Mouse (Mus musculus) ES-Bruce4 (cell line): ENCODE measurements around the gene Hint3. TPM values are rescaled to one million over a fixed set of nuclear protein-coding genes. Genes with fewer than 3 reads are reported as not detected.
A peak's percentile ranks its signal among the peaks of the same experiment; 100 is the strongest.
"Not testable (repeated sequence)": the region's sequence is repeated elsewhere in the genome, so short reads cannot be mapped to it uniquely, and the experiment has no call there.

ENCODE experiments used
- H3K27ac ChIP-seq: 2 replicates; pipeline ENCODE4 v1.5.1; 2012; ENCODE audit warnings: low read length, inconsistent platforms; ENCODE audit not compliant: insufficient read depth
- H3K27me3 ChIP-seq: 2 replicates; pipeline ENCODE4 v1.6.1; 2012; ENCODE audit warnings: mild to moderate bottlenecking, low read length, inconsistent platforms; ENCODE audit not compliant: control insufficient read depth, poor library complexity, insufficient read depth, severe bottlenecking
- H3K36me3 ChIP-seq: 2 replicates; pipeline ENCODE4 v1.6.1; 2012; ENCODE audit warnings: inconsistent platforms, mild to moderate bottlenecking, low read length, moderate library complexity; ENCODE audit not compliant: control insufficient read depth, poor library complexity, insufficient read depth, severe bottlenecking
- H3K4me1 ChIP-seq: one replicate; pipeline ENCODE4 v1.8.1; 2011; ENCODE audit warnings: low read length; ENCODE audit not compliant: control insufficient read depth, insufficient read depth
- H3K4me3 ChIP-seq: 2 replicates; pipeline ENCODE4 v1.5.1; 2011; ENCODE audit warnings: low read depth, mild to moderate bottlenecking, low read length
- H3K9ac ChIP-seq: 2 replicates; pipeline ENCODE4 v1.6.1; 2012; ENCODE audit warnings: low read depth, mild to moderate bottlenecking, inconsistent platforms; ENCODE audit not compliant: poor library complexity, severe bottlenecking
- H3K9me3 ChIP-seq: replicated peaks from 2 replicates; pipeline ENCODE4 v1.6.1; 2012; ENCODE audit warnings: mild to moderate bottlenecking, low read length, inconsistent platforms; ENCODE audit not compliant: control insufficient read depth, poor library complexity, insufficient read depth, severe bottlenecking
- CTCF ChIP-seq: IDR thresholded peaks from one replicate; pipeline ENCODE4 v1.8.1; 2011; ENCODE audit warnings: low read depth, low read length
- EP300 ChIP-seq: IDR thresholded peaks from 2 replicates; pipeline ENCODE4 v1.6.1; 2011; ENCODE audit warnings: low read depth, low read length; ENCODE audit not compliant: insufficient read depth
- POLR2A ChIP-seq: IDR thresholded peaks from one replicate; pipeline ENCODE4 v1.8.1; 2011; ENCODE audit warnings: low read length; ENCODE audit not compliant: insufficient read depth
- polyA plus RNA-seq: library from polyadenylated mRNA; stranded (reverse); fragments of >200 nt; gene quantifications from 2 replicates; pipeline ENCODE4 v1.2.4, GENCODE M21; 2011; ENCODE audit warnings: low read depth; ENCODE audit not compliant: missing spikeins, insufficient read depth, insufficient read length

The Hint3 gene
- polyA plus RNA-seq, 1 experiment: 32.4 TPM

DNA sequence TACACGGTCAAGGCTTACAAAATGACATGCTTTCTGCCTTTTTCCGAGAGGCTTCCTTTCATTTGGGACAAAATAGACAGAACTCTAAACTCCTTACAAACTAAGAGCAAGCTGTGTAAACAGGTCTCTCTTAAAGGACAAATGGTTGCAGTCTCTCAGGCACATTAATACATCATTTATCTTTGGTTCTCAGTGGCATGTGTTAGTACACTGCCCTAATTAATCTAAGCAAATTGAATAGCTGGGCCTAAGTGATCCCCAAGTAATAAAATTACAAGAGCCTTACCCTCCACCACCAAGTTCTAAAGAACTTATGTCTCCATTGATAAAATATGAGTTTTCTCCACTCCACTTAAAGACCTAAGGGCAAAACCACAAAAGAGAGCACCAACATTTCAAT, 18.2 kb upstream of the Hint3 start:
- no peaks in the 10 kb centered on the region for H3K27me3 ChIP-seq
- no peak overlapping the region for H3K27ac ChIP-seq
- TF ChIP-seq CTCF (no peak), POLR2A (no peak), EP300 (no peak)
- no peaks in the 10 kb centered on the region for H3K4me1 ChIP-seq
- no peak overlapping the region for H3K9ac ChIP-seq
- H3K36me3 ChIP-seq: peaks cover 5% of the 10 kb centered on the region
- no peaks in the 10 kb centered on the region for H3K9me3 ChIP-seq
- H3K4me3 ChIP-seq: no peak overlapping the region

DNA sequence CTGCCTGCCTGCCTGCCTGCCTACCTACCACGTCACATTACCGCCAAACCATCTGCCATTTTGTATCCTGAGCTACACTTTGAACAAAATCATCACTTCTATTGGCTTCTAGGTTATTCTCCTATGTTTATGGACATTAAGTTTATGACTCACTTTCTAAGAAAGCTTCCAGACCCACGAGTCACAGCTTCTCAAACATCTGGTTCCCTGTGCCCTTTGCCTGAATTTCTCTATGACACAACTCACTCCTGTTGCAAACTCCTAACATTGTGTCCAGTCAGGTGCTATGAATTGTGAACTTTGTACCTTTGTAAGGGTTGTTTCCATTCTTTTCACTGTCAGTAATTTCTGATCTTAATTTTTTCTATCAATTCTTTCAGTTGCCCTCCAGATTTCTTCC, 8.8 kb upstream of the Hint3 start:
- no peak overlapping the region for H3K4me3 ChIP-seq
- H3K27ac ChIP-seq: no peak overlapping the region
- no peaks in the 10 kb centered on the region for H3K4me1 ChIP-seq
- H3K9ac ChIP-seq: no peak overlapping the region
- H3K27me3 ChIP-seq: no peaks in the 10 kb centered on the region
- no peaks in the 10 kb centered on the region for H3K9me3 ChIP-seq
- TF ChIP-seq POLR2A (no peak), CTCF (no peak), EP300 (no peak)
- no peaks in the 10 kb centered on the region for H3K36me3 ChIP-seq

- not testable (repeated sequence) for H3K4me3 ChIP-seq, H3K27me3 ChIP-seq, H3K36me3 ChIP-seq, H3K27ac ChIP-seq, H3K9me3 ChIP-seq, H3K9ac ChIP-seq, H3K4me1 ChIP-seq
Measured at GRCm38 (mm10) chr10:30636474-30637154, 7.2 kb upstream of the Hint3 start.

- Histone ChIP-seq H3K9me3 (peaks cover 26% of the 10 kb centered on the region), H3K36me3 (no peaks in the 10 kb centered on the region), H3K4me3 (no peak overlapping the region), H3K4me1 (no peaks in the 10 kb centered on the region), H3K27me3 (no peaks in the 10 kb centered on the region), H3K27ac (no peak overlapping the region), H3K9ac (no peak overlapping the region)
- TF ChIP-seq CTCF: no peak
Measured at GRCm38 (mm10) chr10:30632718-30633117, 3.3 kb upstream of the Hint3 start.

DNA sequence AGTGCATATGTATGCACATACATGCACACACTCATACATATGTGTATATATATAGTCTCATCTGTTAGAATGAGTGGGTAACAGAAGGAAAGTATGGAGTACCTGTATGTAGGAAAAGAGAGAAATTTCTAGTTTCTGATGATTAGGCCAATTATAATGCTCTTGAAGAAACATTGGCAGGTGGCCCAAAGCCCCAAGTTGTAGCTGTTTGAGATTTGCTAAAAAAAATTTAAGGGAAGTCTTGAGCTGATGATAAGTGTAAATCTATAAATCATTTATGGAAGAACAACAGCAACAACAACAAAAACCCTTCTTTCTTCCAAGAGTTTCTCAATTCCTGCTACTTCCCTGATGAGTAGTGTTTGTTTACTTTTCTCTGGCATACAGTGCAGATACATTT, 545 bp upstream of the Hint3 start:
- H3K9ac ChIP-seq: no peak overlapping the region
- peaks cover 26% of the 10 kb centered on the region for H3K9me3 ChIP-seq
- H3K27me3 ChIP-seq: no peaks in the 10 kb centered on the region
- no peaks in the 10 kb centered on the region for H3K4me1 ChIP-seq
- H3K36me3 ChIP-seq: no peaks in the 10 kb centered on the region
- H3K27ac ChIP-seq: no peak overlapping the region
- no peak overlapping the region for H3K4me3 ChIP-seq
- TF ChIP-seq CTCF: no peak
- no peak for TF ChIP-seq POLR2A
- no peak for TF ChIP-seq EP300

- not testable (repeated sequence) for H3K4me1 ChIP-seq, H3K36me3 ChIP-seq, H3K27me3 ChIP-seq, H3K9ac ChIP-seq, H3K4me3 ChIP-seq
- peaks cover 26% of the 10 kb centered on the region for H3K9me3 ChIP-seq
- peak overlapping the region; percentile 97 for H3K27ac ChIP-seq
Measured at GRCm38 (mm10) chr10:30628444-30628843, 988 bp downstream of the Hint3 start.

DNA sequence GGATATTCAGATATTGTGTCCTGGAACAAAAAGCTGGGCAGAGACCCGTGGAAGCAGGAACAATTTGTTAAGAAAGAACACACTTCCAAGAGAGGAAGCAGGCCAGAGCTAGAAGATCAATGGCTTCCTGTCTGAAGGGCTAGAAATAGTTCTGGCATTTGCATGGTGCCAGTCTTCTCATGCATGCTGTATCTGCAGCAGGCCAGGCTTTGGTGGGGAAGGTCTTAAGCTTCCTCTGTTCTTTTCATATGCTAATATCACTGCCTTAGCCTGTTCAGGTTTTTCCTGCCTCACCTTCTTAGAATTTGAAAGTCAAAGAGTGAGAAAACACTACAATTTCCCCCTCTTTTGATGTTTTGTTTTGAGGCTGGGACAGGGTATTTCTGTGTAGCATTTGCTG, 1.9 kb downstream of the Hint3 start:
- Histone ChIP-seq H3K4me1 (no peaks in the 10 kb centered on the region), H3K9me3 (peaks cover 26% of the 10 kb centered on the region), H3K36me3 (no peaks in the 10 kb centered on the region), H3K27me3 (no peaks in the 10 kb centered on the region), H3K9ac (no peak overlapping the region), H3K27ac (peak overlapping the region; percentile 97), H3K4me3 (no peak overlapping the region)
- TF ChIP-seq EP300 (peak; percentile 84), POLR2A (no peak)
